Mouse (Mus musculus) kidney, embryonic 15.5 days (tissue): ENCODE results near the gene Fam19a4. TPM values are rescaled to one million over a fixed set of nuclear protein-coding genes. Genes with fewer than 3 reads are reported as not detected.
"Not testable (repeated sequence)": the region's sequence is repeated elsewhere in the genome, so short reads cannot be mapped to it uniquely, and the experiment has no call there.

Experiments
- ATAC-seq: fragments of 200-750 bp; cut with Nextera tagmentation; replicated peaks from 2 replicates; pipeline ENCODE4 v1.8.0; 2017; ENCODE audit warnings: moderate TSS enrichment; ENCODE audit not compliant: low FRiP score
- H3K27ac ChIP-seq: fragments of 300-500 bp; sonication (generic); 2 replicates; pipeline ENCODE4 v1.5.1; 2015; ENCODE audit warnings: mild to moderate bottlenecking, inconsistent platforms
- H3K27me3 ChIP-seq: fragments of 300-500 bp; sonication (generic); 2 replicates; pipeline ENCODE4 v1.6.1; 2015; ENCODE audit warnings: inconsistent platforms
- H3K36me3 ChIP-seq: fragments of 300-500 bp; sonication (generic); 2 replicates; pipeline ENCODE4 v1.6.1; 2015; ENCODE audit warnings: inconsistent platforms
- H3K4me1 ChIP-seq: fragments of 300-500 bp; sonication (generic); 2 replicates; pipeline ENCODE4 v1.6.1; 2015; ENCODE audit warnings: inconsistent platforms
- H3K4me2 ChIP-seq: fragments of 300-500 bp; sonication (generic); 2 replicates; pipeline ENCODE4 v1.6.1; 2015; ENCODE audit warnings: moderate library complexity, mild to moderate bottlenecking, inconsistent platforms
- H3K4me3 ChIP-seq: fragments of 300-500 bp; sonication (generic); replicated peaks from 2 replicates; pipeline ENCODE4 v1.5.1; 2015; ENCODE audit warnings: mild to moderate bottlenecking, inconsistent platforms
- H3K9ac ChIP-seq: fragments of 300-500 bp; sonication (generic); 2 replicates; pipeline ENCODE4 v1.6.1; 2015; ENCODE audit warnings: mild to moderate bottlenecking, inconsistent platforms
- H3K9me3 ChIP-seq: fragments of 300-500 bp; sonication (generic); replicated peaks from 2 replicates; pipeline ENCODE4 v1.6.1; 2016; ENCODE audit warnings: inconsistent platforms
- WGBS: fragments of 180-500 bp; shearing (Covaris S2); methylation state at CpG from one replicate; pipeline ENCODE4 v1.1.7; 2015; ENCODE audit warnings: mixed read lengths; 5-methylcytosine and 5-hydroxymethylcytosine counted together
- polyA plus RNA-seq: library from polyadenylated mRNA; unstranded; fragments of >200 nt; fragmentation: Nextera tagmentation; extraction: Ambion mirVana; gene quantifications from 2 replicates; pipeline ENCODE4 v1.2.1, GENCODE M21; 2015

Gene Fam19a4
- polyA plus RNA-seq, 1 experiment from 2014 or later = 1.00 TPM

DNA sequence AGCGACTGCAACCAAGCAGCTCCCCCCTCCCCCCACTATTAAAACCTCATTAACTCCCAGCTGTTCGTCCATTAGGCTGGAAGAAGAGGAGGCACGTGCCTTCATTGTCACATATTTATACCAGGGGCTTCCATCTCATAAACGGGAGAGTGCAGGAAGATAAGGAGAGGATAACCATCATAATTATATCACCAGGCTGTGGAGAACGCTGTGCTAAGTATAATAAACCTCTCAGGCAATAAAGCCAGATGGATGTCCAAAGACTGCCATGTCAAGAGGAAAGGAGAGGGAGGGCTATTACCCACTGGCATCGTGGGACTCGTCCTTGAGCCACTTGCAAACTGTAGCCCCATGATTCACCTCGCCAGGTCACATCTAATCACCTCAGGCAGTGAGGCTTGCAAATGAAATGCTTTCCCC lies 151.1 kb downstream of the Fam19a4 start:
- Histone ChIP-seq H3K27ac (no peak overlapping the region), H3K4me3 (no peak overlapping the region), H3K9me3 (no peaks in the 10 kb centered on the region), H3K36me3 (no peaks in the 10 kb centered on the region), H3K27me3 (no peaks in the 10 kb centered on the region), H3K4me2 (no peak overlapping the region), H3K9ac (no peak overlapping the region), H3K4me1 (no peaks in the 10 kb centered on the region)
- WGBS = 15% methylated on average over 8 of the region's 8 CpGs
- ATAC-seq = no peak

DNA sequence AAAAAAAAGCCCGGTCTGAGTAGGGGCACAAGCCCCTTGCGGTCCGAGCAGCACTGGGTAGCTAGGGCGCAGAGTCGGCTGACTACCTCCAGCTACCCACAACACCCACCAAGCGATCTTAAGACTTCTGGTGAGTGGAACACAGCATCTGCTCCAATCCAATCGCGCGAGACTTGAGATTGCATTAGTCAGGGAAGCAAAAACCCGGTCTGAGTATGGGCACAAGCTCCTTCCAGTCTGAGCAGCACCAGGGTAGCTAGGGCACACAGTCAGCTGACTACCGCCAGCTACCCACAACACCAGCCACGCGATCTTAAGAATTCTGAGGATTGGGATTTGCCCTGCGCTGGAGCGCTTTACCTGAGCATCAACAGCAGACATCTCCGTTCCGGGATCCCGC lies 183.1 kb downstream of the Fam19a4 start:
- H3K4me2 ChIP-seq, H3K9ac ChIP-seq, H3K36me3 ChIP-seq, H3K4me1 ChIP-seq, H3K27ac ChIP-seq, H3K4me3 ChIP-seq, ATAC-seq, H3K27me3 ChIP-seq, H3K9me3 ChIP-seq: not testable (repeated sequence)
- whole genome bisulfite sequencing = 92% methylated on average over 18 of the region's 18 CpGs

GRCm38 (mm10) chr6:96876651-96877050 lies 183.6 kb downstream of the Fam19a4 start:
- not testable (repeated sequence) for H3K4me2 ChIP-seq, ATAC-seq, H3K4me3 ChIP-seq, H3K4me1 ChIP-seq, H3K27ac ChIP-seq, H3K9ac ChIP-seq, H3K36me3 ChIP-seq, H3K9me3 ChIP-seq, H3K27me3 ChIP-seq
- 94% methylated on average over 13 of the region's 13 CpGs for WGBS

GRCm38 (mm10) chr6:96853065-96853464 lies 207.1 kb downstream of the Fam19a4 start:
- peak overlapping the region; percentile 10; the same call in 1 of the 2 replicates for H3K4me2 ChIP-seq
- no peak overlapping the region for H3K9ac ChIP-seq
- no peaks in the 10 kb centered on the region for H3K36me3 ChIP-seq
- no peak overlapping the region for H3K27ac ChIP-seq
- no peak overlapping the region for H3K4me3 ChIP-seq
- H3K9me3 ChIP-seq = no peaks in the 10 kb centered on the region
- no peaks in the 10 kb centered on the region for H3K4me1 ChIP-seq
- no peaks in the 10 kb centered on the region for H3K27me3 ChIP-seq
- 70% methylated on average over 7 of the region's 7 CpGs for WGBS
- no peak for ATAC-seq

DNA sequence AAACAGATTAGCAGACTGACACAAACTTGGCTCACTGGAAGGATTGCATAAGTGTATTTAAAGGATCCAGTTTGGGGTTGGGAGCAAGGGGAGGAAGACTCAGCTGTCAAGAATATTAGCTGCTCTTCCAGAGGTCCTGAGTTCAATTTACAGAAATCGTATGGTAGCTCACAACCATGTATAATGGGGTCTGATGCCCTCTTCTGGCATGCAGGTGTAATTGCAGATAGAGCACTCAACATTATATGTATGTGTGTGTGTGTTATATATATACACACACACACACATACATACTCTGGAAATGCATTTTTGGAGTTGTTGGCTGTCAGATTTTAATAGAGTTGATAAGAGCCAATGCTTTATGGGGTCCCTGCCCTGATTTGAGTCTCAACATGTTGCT lies 216.3 kb downstream of the Fam19a4 start:
- no peak overlapping the region for H3K27ac ChIP-seq
- no peaks in the 10 kb centered on the region for H3K36me3 ChIP-seq
- H3K27me3 ChIP-seq = no peaks in the 10 kb centered on the region
- 35% methylated on average over 1 of the region's 1 CpGs for WGBS
- no peak for ATAC-seq
- no peak overlapping the region for H3K4me3 ChIP-seq
- no peak overlapping the region for H3K4me2 ChIP-seq
- H3K4me1 ChIP-seq = no peaks in the 10 kb centered on the region
- no peak overlapping the region for H3K9ac ChIP-seq
- H3K9me3 ChIP-seq = no peaks in the 10 kb centered on the region

- H3K4me2 ChIP-seq = no peak overlapping the region
- WGBS = 75% methylated on average over 3 of the region's 3 CpGs
- H3K27me3 ChIP-seq = no peaks in the 10 kb centered on the region
- H3K9ac ChIP-seq = no peak overlapping the region
- ATAC-seq = no peak
- H3K9me3 ChIP-seq = no peaks in the 10 kb centered on the region
- H3K27ac ChIP-seq = no peak overlapping the region
- H3K4me1 ChIP-seq = no peaks in the 10 kb centered on the region
- no peak overlapping the region for H3K4me3 ChIP-seq
- H3K36me3 ChIP-seq = no peaks in the 10 kb centered on the region
These were observed 219.6 kb downstream of the Fam19a4 start for GRCm38 (mm10) chr6:96840634-96841033.

DNA sequence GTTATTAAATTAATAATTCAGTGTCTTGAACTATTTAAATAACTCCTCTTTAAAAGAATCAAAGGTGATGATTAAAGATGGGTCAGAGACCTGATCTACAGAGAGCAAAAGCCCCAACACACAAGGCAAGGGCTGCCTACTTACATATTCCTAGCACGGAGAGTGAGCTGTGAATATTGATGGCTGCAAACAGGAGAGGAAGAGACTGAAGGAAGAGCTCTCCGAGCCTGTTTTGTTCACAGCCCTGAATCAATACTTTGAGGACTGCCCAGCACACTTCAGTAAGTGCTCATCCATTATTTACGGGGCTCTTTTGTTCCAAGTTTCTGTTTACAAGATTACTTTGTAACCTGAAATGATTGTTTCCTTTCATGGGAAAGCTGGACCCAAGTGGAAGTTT lies 233.6 kb downstream of the Fam19a4 start:
- Histone ChIP-seq H3K4me1 (no peaks in the 10 kb centered on the region), H3K27ac (no peak overlapping the region), H3K9me3 (no peaks in the 10 kb centered on the region), H3K4me3 (no peak overlapping the region), H3K4me2 (no peak overlapping the region), H3K9ac (no peak overlapping the region), H3K27me3 (no peaks in the 10 kb centered on the region), H3K36me3 (no peaks in the 10 kb centered on the region)
- 72% methylated on average over 3 of the region's 3 CpGs for WGBS
- ATAC-seq = no peak

- H3K27ac ChIP-seq = no peak overlapping the region
- no peaks in the 10 kb centered on the region for H3K36me3 ChIP-seq
- H3K4me3 ChIP-seq = no peak overlapping the region
- no peak overlapping the region for H3K9ac ChIP-seq
- no peaks in the 10 kb centered on the region for H3K27me3 ChIP-seq
- H3K9me3 ChIP-seq = no peaks in the 10 kb centered on the region
- ATAC-seq = no peak
- H3K4me1 ChIP-seq = no peaks in the 10 kb centered on the region
- WGBS = 68% methylated on average over 3 of the region's 3 CpGs
- H3K4me2 ChIP-seq = no peak overlapping the region
These were observed 257.2 kb downstream of the Fam19a4 start for GRCm38 (mm10) chr6:96802981-96803380.

- ATAC-seq = no peak
- no peaks in the 10 kb centered on the region for H3K36me3 ChIP-seq
These were observed 261.5 kb downstream of the Fam19a4 start for GRCm38 (mm10) chr6:96798746-96799145.

DNA sequence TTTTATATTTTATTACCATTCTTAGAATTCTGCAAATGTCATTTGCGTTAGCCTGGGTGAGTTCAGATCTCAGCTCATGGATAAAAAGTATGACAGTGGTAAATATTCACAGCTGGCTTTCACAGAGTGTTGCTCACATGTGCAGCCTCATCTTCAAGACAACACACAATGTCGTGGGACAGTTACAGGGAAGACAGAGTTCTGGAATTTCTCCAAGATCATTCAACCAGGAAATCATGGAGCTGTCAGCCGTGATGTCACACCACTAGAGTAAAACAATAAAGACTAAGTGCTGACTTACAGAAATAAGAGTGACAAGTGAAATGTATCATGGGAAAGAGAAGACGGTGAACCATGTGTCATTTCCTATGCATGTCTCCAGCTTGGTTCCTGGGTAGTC lies 262.8 kb downstream of the Fam19a4 start:
- Histone ChIP-seq H3K4me2 (no peak overlapping the region), H3K9me3 (no peaks in the 10 kb centered on the region), H3K4me1 (no peaks in the 10 kb centered on the region), H3K36me3 (no peaks in the 10 kb centered on the region), H3K27ac (no peak overlapping the region), H3K27me3 (no peaks in the 10 kb centered on the region), H3K4me3 (no peak overlapping the region), H3K9ac (no peak overlapping the region)
- WGBS = 64% methylated on average over 4 of the region's 4 CpGs
- no peak for ATAC-seq

More at GRCm38 (mm10) chr6:96798746-96799145, 261.5 kb downstream of the Fam19a4 start:
- Histone ChIP-seq H3K4me1 (no peaks in the 10 kb centered on the region), H3K27me3 (no peaks in the 10 kb centered on the region), H3K9me3 (no peaks in the 10 kb centered on the region), H3K9ac (no peak overlapping the region), H3K27ac (no peak overlapping the region), H3K4me3 (no peak overlapping the region), H3K4me2 (no peak overlapping the region)
- 94% methylated on average over 1 of the region's 1 CpGs for WGBS

Other genes starting within 250 kb of the Fam19a4 start
- gene Eogt, start 88.8 kb upstream of the Fam19a4 start, polyA plus RNA-seq = 18.7 and 20.1 TPM in 2 replicates
- gene Tmf1, start 118.7 kb upstream of the Fam19a4 start, polyA plus RNA-seq = 34.7 and 39.5 TPM in 2 replicates
- 74.1 and 82.6 TPM in 2 replicates for gene Uba3, start 145.2 kb upstream of the Fam19a4 start, polyA plus RNA-seq
- 69.1 and 76.4 TPM in 2 replicates for gene Arl6ip5, start 150.3 kb upstream of the Fam19a4 start, polyA plus RNA-seq
- 0.79 and 1.3 TPM in 2 replicates for gene Lmod3, start 192.3 kb upstream of the Fam19a4 start, polyA plus RNA-seq